Mouse (Mus musculus) liver, postnatal 0 days (tissue): ENCODE results near the gene Kcnj10.

Source experiments
- CTCF ChIP-seq: sonication (generic); IDR thresholded peaks from 2 replicates; pipeline ENCODE4 v1.5.1; 2016; ENCODE audit warnings: antibody characterized with exemption, low read depth
- EP300 ChIP-seq: IDR thresholded peaks from 2 replicates; pipeline ENCODE4 v1.6.1; 2016; ENCODE audit warnings: antibody characterized with exemption, low read depth, mild to moderate bottlenecking

- TF ChIP-seq CTCF (no peak), EP300 (no peak)
Measured at GRCm38 (mm10) chr1:172387246-172387645, 46.2 kb downstream of the Kcnj10 start.
